Mouse (Mus musculus) layer of hippocampus, adult 11-12 months (tissue): ENCODE results near the gene Fibcd1.
A peak's percentile ranks its signal among the peaks of the same experiment; 100 is the strongest.

Source experiments
- DNase-seq: peaks from one replicate; pipeline ENCODE4 v3.0.0; 2022; ENCODE audit warnings: low spot score

The Fibcd1 gene

GRCm38 (mm10) chr2:31857180-31857579, 11.4 kb upstream of the Fibcd1 start:
- no peak for DNase-seq

- DNase-seq = no peak
These were observed 10.2 kb upstream of the Fibcd1 start for GRCm38 (mm10) chr2:31855991-31856390.

GRCm38 (mm10) chr2:31850141-31850540, 4.3 kb upstream of the Fibcd1 start:
- DNase-seq = no peak

GRCm38 (mm10) chr2:31847908-31848307, 2.1 kb upstream of the Fibcd1 start:
- no peak for DNase-seq

- DNase-seq = no peak
These were observed 1.2 kb upstream of the Fibcd1 start for GRCm38 (mm10) chr2:31846692-31847660.

- no peak for DNase-seq
These were observed 301 bp downstream of the Fibcd1 start for GRCm38 (mm10) chr2:31845512-31845895.

GRCm38 (mm10) chr2:31844729-31845136, 1.1 kb downstream of the Fibcd1 start:
- no peak for DNase-seq

- no peak for DNase-seq
These were observed 6.9 kb downstream of the Fibcd1 start for GRCm38 (mm10) chr2:31838868-31839267.

- no peak for DNase-seq
These were observed 8.8 kb downstream of the Fibcd1 start for GRCm38 (mm10) chr2:31836985-31837384.

GRCm38 (mm10) chr2:31836091-31836490, 9.7 kb downstream of the Fibcd1 start:
- DNase-seq = no peak

GRCm38 (mm10) chr2:31828311-31828825, 17.4 kb downstream of the Fibcd1 start:
- no peak for DNase-seq

- peak; percentile 76 for DNase-seq
These were observed 17.9 kb downstream of the Fibcd1 start for GRCm38 (mm10) chr2:31827877-31828276.

GRCm38 (mm10) chr2:31826094-31827085, 19.4 kb downstream of the Fibcd1 start:
- DNase-seq = no peak

GRCm38 (mm10) chr2:31825469-31825911, 20.3 kb downstream of the Fibcd1 start:
- DNase-seq = no peak

- DNase-seq = peak; percentile 55
These were observed 21.7 kb downstream of the Fibcd1 start for GRCm38 (mm10) chr2:31823933-31824730.

GRCm38 (mm10) chr2:31822524-31823371, 23.1 kb downstream of the Fibcd1 start:
- DNase-seq = peak; percentile 84

GRCm38 (mm10) chr2:31815367-31815766, 30.4 kb downstream of the Fibcd1 start:
- DNase-seq = peak; percentile 77

GRCm38 (mm10) chr2:31814699-31815098, 31.1 kb downstream of the Fibcd1 start:
- DNase-seq = no peak

- DNase-seq = no peak
These were observed 32.2 kb downstream of the Fibcd1 start for GRCm38 (mm10) chr2:31813641-31814040.
